Mouse (Mus musculus): ENCODE results near the gene Lclat1.
"Not testable (repeated sequence)": the region's sequence is repeated elsewhere in the genome, so short reads cannot be mapped to it uniquely, and the experiment has no call there.

The Lclat1 gene

GRCm38 (mm10) chr17:73136562-73137484 lies 29.0 kb downstream of the Lclat1 start:
- in situ Hi-C loops (cut with MboI, MseI), result no loop called here

- in situ Hi-C loops (cut with MboI, MseI), result no loop called here
Observed at GRCm38 (mm10) chr17:73138217-73138616, 30.4 kb downstream of the Lclat1 start.

GRCm38 (mm10) chr17:73142029-73142428 lies 34.2 kb downstream of the Lclat1 start:
- in situ Hi-C loops (cut with MboI, MseI), result no loop called here

GRCm38 (mm10) chr17:73142445-73142844 lies 34.7 kb downstream of the Lclat1 start:
- in situ Hi-C loops (cut with MboI, MseI), result no loop called here

- in situ Hi-C loops (cut with MboI, MseI), result no loop called here
Observed at GRCm38 (mm10) chr17:73145426-73145825, 37.6 kb downstream of the Lclat1 start.

GRCm38 (mm10) chr17:73148607-73149006 lies 40.8 kb downstream of the Lclat1 start:
- in situ Hi-C loops (cut with MboI, MseI), result no loop called here

GRCm38 (mm10) chr17:73152790-73153525 lies 45.2 kb downstream of the Lclat1 start:
- in situ Hi-C loops (cut with MboI, MseI), result not testable (repeated sequence)

- in situ Hi-C loops (cut with MboI, MseI), result no loop called here
Observed at GRCm38 (mm10) chr17:73153672-73154071, 45.9 kb downstream of the Lclat1 start.

- in situ Hi-C loops (cut with MboI, MseI), result no loop called here
Observed at GRCm38 (mm10) chr17:73156606-73157005, 48.8 kb downstream of the Lclat1 start.

GRCm38 (mm10) chr17:73161795-73162194 lies 54.0 kb downstream of the Lclat1 start:
- in situ Hi-C loops (cut with MboI, MseI), result loop anchor here (5.0 kb wide), 1 partner anchor 54 kb away; the partner anchor contains the start of gene Lclat1

- in situ Hi-C loops (cut with MboI, MseI), result loop anchor here (5.0 kb wide), 1 partner anchor 55 kb away; the partner anchor contains the start of gene Lclat1
Observed at GRCm38 (mm10) chr17:73162445-73163208, 54.8 kb downstream of the Lclat1 start.

- in situ Hi-C loops (cut with MboI, MseI), result loop anchor here (5.0 kb wide), 1 partner anchor 56 kb away; the partner anchor contains the start of gene Lclat1
Observed at GRCm38 (mm10) chr17:73163597-73163996, 55.8 kb downstream of the Lclat1 start.

DNA sequence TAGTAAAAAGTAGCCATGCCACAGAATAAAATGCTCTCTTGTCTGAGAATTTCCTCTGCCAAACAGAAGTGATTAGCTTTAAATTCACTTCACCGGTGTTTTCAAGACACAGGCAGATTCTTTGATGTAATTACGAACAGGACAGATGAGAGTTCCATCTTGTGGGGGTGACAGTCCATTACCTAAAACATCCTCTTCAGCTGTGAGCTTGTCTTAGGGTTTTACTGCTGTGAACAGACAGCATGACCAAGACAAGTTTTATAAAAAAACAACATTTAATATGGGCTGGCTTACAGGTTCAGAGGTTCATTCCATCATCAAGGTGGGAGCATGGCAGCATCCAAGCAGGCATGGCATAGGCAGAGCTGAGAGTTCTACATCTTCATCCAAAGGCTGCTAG lies 56.3 kb downstream of the Lclat1 start:
- in situ Hi-C loops (cut with MboI, MseI), result loop anchor here (5.0 kb wide), 1 partner anchor 57 kb away; the partner anchor contains the start of gene Lclat1

DNA sequence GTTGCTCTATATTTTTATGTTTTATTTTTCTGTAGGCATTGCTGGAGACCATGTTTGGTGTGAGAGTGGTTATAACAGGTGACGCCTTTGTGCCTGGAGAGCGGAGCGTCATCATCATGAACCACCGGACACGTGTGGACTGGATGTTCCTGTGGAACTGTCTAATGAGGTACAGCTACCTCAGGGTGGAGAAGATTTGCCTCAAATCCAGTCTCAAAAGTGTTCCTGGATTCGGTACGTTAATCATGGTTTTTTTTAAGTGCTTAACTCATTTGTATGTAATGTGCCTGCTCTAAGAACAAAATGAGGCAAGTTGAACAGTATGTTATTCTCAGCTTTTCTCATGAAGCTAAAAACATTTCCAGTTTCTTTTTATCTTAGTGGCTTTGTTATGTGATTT lies 61.7 kb downstream of the Lclat1 start:
- in situ Hi-C loops (cut with MboI, MseI), result no loop called here

- in situ Hi-C loops (cut with MboI, MseI), result no loop called here
Observed at GRCm38 (mm10) chr17:73170141-73170540, 62.4 kb downstream of the Lclat1 start.

GRCm38 (mm10) chr17:73174083-73174562 lies 66.3 kb downstream of the Lclat1 start:
- in situ Hi-C loops (cut with MboI, MseI), result no loop called here

- in situ Hi-C loops (cut with MboI, MseI), result no loop called here
Observed at GRCm38 (mm10) chr17:73175720-73176119, 67.9 kb downstream of the Lclat1 start.

DNA sequence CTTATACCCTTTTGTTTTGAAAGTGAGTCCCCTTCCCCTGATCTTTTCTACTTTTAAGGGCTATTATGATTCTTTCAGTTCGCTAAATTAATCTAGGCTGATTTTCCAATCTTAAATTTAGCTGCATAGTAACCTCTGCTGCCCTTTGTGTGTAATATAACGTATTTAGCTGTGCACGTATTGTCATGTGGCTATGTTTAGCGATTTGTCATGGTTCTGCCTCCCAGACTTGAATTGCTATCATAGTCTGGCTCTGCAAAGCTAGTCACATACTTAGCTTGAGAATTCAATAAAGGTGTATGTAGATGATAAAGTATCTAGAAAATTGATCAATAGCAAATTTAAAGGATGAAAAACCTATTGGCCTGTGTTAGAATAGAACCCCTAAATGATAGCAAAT lies 69.3 kb downstream of the Lclat1 start:
- in situ Hi-C loops (cut with MboI, MseI), result no loop called here

DNA sequence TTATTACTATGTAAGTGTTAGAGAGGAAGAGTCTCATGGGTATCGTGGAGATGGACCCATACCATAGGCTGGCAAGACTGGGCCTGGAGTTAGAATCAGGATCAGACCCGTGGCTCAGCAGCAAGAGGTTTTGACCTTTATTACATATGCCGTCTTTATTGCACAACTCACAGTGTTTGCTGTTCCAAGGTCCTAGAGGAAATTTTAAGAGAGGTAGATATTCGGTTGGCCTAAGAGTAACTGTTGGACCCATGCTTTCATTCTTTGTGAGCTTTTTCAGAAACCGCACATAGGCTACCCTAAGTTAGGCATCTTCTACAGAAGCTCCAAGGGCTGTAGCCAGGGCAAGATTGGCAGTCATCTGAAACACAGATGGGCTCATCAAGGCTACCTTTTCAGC lies 79.1 kb downstream of the Lclat1 start:
- in situ Hi-C loops (cut with MboI, MseI), result no loop called here

GRCm38 (mm10) chr17:73194146-73194545 lies 86.4 kb downstream of the Lclat1 start:
- in situ Hi-C loops (cut with MboI, MseI), result loop anchor here (5.0 kb wide), 1 partner anchor 97 kb away; no protein-coding TSS in a partner anchor

DNA sequence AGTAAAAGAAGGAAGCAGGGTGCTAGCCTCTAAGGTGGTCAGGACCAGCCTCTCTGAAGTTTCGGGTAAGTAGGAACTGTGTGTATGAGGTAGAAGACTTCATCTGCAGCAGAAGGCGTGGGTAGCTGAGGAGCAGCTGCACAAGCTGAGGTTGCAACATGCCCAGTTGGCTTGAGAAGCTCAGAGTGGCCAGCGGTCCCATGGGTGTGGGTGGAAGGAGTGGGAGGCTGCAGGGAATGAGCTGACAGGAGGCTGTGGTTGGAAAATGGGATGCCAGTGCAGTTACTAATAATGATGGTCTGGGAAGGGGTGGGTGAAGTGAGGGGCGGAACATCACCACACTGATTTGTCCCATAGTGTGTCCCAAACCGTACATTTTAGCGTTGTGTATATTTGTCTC lies 86.8 kb downstream of the Lclat1 start:
- in situ Hi-C loops (cut with MboI, MseI), result loop anchor here (5.0 kb wide), 1 partner anchor 97 kb away; no protein-coding TSS in a partner anchor

Measured in T-helper 2 cell (primary cell).